Mouse (Mus musculus) heart, postnatal 25 days (tissue): Measurements from ENCODE around the gene 1700029I15Rik. TPM values are rescaled to one million over a fixed set of nuclear protein-coding genes. Genes with fewer than 3 reads are reported as not detected.

Experiments
- DNase-seq: peaks from one replicate; pipeline ENCODE4 v3.0.0; 2022; ENCODE audit warnings: low spot score
- intact Hi-C: fragments of 180-260 bp; cut with DNase I; formaldehyde crosslinking; loops from one replicate; pipeline ENCODE4 v1.15.1; 2025
- total RNA-seq, 2 experiments: library from RNA; stranded (reverse); gene quantifications; 2 replicates each; pipeline ENCODE4 v1.2.3; 2021

Gene 1700029I15Rik
- total RNA-seq: 1 to 10 TPM; 1.5 to 2.1 TPM

- intact Hi-C loops: no loop called here
Measured at GRCm38 (mm10) chr2:92381901-92382588, at the start of gene 1700029I15Rik. 1700029I15Rik (plus strand) TSS chr2:92382538.

GRCm38 (mm10) chr2:92342418-92342817 lies 39.9 kb upstream of the 1700029I15Rik start:
- no peak for DNase-seq
- intact Hi-C loops: no loop called here

More at GRCm38 (mm10) chr2:92381901-92382588, at the start of gene 1700029I15Rik:
- DNase-seq: no peak

DNA sequence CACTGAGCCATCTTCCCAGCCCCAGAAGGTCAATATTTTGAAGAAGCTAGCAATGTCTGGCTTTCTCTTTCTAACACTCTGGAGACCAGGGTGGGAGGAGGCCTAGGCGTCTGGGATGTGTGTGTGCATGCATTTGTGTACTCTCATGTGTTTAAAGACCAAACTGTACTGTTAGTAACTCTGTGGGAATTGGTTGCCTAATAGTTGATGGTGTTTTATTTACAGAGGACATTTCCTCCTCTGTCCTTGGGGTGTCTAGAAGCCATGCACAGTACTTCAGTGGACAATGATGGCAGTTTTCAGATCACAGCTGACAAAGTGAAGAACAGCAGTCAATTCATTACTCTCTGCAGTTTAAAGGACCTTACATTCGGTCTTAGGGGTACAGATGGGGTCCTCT lies 35.1 kb upstream of the 1700029I15Rik start:
- no peak for DNase-seq
- intact Hi-C loops: no loop called here

- DNase-seq: no peak
- intact Hi-C loops: no loop called here
Measured at GRCm38 (mm10) chr2:92349589-92350425, 32.5 kb upstream of the 1700029I15Rik start.

- DNase-seq: no peak
- intact Hi-C loops: no loop called here
Measured at GRCm38 (mm10) chr2:92350686-92351085, 31.7 kb upstream of the 1700029I15Rik start.

- intact Hi-C loops: no loop called here
- DNase-seq: no peak
Measured at GRCm38 (mm10) chr2:92353402-92353801, 28.9 kb upstream of the 1700029I15Rik start.

GRCm38 (mm10) chr2:92354224-92354623 lies 28.1 kb upstream of the 1700029I15Rik start:
- intact Hi-C loops: no loop called here
- no peak for DNase-seq

DNA sequence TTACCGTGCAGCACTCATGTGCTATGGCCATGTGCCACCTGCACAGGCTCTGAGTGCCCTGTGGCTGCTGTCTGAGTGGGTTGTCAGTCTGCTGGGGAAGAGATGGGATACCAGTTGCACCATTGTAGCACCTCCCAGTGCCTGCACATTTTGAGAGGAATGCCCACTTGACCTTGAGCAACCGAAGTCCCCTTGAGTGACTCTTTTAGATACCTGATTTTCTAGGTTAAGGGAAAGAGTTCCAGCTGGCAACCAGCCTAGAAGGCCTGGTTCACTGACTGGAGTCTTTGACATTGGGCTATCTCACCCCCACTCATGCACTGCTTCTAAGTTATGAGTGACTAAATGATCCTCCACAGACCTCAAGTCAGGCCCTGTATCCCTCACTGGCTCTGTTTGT lies 23.0 kb upstream of the 1700029I15Rik start:
- intact Hi-C loops: no loop called here
- DNase-seq: no peak

DNA sequence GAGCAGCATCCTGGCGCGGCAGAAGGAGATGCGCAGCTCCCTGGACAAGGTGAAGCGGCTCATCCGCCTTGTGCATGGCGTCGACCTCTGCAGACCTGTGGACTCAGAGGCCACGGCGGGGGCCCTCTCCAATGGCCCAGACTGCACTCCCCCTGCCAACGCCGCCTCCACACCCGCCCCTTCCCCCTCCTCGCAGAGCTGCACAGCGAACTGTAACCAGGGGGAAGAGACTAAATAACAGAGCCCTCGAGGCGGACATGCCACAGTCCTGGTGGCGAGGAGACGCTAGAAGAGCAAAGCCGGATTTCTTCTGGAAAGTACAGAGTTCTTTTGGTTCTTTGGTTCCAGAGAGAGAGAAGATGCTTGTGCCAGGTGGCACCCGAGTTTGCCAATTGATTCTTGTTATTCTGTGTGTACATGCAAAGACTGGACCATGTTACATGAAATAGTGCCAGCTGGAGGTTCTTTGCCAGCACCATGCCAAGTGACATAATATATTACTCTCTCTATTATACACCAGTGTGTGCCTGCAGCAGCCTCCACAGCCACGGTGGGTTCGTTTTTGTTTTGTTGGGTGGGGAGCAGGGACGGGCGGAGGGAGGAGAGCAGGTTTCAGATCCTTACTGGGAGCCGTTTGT lies 22.0 kb upstream of the 1700029I15Rik start:
- intact Hi-C loops: no loop called here
- DNase-seq: no peak

DNA sequence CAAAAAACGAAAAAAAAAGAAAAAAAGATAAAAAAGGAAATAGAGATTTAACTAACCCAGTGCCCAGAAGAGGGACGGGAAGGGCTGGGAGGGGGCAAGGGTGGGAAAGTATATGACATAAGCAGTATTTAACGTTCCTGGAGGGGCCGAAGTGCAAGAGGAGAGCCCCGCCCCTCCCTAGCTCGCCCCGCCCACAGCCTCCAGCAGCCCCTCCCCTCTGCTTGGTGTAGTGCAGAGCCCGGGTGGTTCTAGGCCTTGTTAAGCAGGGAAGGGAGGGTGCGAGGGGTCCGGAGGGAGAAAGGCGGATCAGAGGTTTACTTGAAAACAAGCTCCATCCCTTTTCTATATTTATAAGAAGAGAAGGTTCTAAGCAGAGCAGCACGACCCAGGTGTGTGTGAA lies 21.4 kb upstream of the 1700029I15Rik start:
- intact Hi-C loops: no loop called here
- DNase-seq: no peak

GRCm38 (mm10) chr2:92361795-92362194 lies 20.5 kb upstream of the 1700029I15Rik start:
- no peak for DNase-seq
- intact Hi-C loops: no loop called here

GRCm38 (mm10) chr2:92362571-92363228 lies 19.6 kb upstream of the 1700029I15Rik start:
- no peak for DNase-seq

GRCm38 (mm10) chr2:92364086-92364485 lies 18.3 kb upstream of the 1700029I15Rik start:
- no peak for DNase-seq
- intact Hi-C loops: no loop called here

More at GRCm38 (mm10) chr2:92362571-92363228, 19.6 kb upstream of the 1700029I15Rik start:
- intact Hi-C loops: no loop called here

DNA sequence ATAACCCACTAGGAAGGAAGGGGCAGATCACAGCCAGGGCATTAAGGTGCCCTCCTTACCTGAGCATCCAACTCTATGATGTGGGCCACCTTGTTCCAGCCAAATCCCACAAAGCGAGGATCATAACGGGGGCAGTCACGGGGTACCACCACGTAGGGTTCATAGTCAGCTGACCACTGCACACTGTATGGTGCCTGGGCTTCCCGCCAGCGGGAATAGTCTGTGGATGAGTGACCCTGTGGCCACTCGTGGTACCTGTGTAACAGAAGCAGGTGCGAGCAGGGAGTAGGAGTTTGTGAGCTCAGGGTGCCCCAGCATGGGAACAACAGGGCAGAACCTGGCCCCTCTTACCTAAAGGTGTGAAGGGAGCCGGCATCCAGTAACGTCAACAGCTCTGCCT lies 16.8 kb upstream of the 1700029I15Rik start:
- no peak for DNase-seq
- intact Hi-C loops: no loop called here

DNA sequence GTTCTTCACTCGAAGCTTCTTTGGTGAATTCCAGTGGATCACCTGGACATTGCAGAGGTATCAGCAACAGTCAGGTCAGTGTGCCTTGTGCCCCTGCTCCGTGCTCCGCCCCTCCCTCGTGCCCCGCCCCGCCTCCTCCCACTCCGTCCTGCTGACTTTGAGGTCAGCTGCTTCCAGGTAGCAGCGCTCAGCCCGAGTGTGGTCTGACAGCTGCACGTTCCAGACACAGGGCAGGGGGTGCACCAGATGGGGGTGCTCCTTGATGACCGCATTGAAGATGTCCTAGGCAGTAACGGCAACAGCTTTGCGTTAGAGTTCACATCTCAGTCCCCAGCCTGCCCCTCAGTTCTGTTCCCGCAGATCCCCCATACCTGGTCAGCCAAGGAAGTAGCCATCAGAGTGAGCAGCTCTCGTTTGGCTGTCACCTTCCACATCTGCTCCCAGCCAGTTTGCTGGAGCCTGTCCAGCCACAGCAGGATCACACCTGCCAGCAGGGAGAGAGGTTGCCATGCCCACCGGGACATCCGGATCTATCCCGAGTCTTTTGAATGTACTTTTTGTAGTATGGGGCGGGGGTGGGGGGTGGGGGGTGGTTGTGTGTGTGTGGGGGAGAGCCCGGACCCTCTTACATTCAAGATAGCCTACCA lies 14.8 kb upstream of the 1700029I15Rik start:
- DNase-seq: no peak
- intact Hi-C loops: no loop called here

DNA sequence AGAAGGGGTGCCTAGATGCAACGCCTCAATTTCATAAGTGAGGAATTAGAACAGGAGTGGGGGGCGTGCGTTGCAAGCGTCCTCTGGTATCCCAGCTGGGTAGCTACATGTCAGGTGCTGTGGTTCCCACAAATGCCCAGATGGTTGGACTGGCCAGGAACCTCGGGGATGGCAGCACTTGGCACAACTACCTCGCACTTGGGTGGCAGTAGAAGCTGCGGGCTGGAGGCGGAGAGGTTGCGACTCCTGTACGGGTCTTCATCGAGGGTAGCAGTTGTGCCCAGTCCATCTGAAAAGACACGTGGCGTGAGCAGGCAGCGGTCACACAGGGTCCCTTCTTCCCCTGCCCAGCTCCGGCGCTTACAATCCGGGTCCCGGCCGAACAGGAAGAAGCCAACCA lies 12.0 kb upstream of the 1700029I15Rik start:
- DNase-seq: no peak
- intact Hi-C loops: no loop called here

DNA sequence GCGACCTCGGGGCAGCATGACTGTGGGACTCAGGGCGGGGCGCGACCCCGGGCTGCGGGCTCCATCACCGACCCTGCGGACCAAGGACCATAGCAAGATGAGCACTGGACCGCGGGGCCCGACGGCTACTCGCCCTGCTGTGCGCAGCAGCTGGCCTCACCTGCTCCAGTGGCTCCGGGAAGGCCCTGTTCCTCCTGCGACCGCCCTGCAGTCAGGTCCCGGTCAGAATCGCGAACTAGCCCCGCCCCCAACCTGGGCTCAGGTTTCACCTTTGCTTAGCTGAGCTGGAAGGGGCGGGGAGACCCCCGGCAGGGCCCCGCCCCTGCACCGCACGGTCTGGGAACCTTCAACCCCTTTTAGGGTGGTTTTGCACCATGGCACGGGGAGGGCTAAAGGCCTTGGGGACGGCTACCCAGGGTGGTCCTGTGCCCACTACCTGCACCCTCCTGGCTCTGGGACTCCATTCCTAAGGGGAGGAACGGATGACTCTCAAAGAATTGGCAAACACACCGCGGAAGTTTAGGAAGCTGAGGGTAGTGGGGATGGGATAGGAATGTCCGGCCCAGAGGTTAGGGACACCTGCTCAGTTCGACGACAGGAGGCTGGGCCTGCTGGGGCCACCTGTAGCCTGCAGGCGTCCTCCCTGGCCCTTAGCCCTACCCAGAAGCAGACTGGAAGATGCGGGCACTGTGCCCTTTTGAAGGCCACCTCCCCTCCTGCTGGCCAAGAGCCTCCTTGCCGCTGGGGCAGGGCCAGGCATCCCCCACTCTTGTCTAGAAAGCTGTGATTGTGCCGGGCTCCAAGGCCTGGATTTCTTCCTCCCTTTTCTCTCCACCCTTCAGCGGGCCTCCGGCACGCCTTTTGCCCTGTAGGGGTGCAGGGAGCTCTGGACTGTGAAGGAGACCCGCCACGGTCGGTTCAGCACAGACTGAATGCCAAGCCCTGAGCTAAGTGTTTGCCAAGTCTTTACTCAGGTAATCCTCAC lies 11.2 kb upstream of the 1700029I15Rik start:
- intact Hi-C loops: no loop called here
- no peak for DNase-seq

- no peak for DNase-seq
- intact Hi-C loops: no loop called here
Measured at GRCm38 (mm10) chr2:92371971-92372690, 10.2 kb upstream of the 1700029I15Rik start.
